Mouse (Mus musculus) lung, postnatal 0 days (tissue): ENCODE measurements around the gene Ankrd33.

ENCODE experiments used
- CTCF ChIP-seq: IDR thresholded peaks from 2 replicates; pipeline ENCODE4 v1.5.1; 2016; ENCODE audit warnings: antibody characterized with exemption, mild to moderate bottlenecking
- EP300 ChIP-seq: IDR thresholded peaks from 2 replicates; pipeline ENCODE4 v1.6.1; 2016; ENCODE audit warnings: antibody characterized with exemption, mild to moderate bottlenecking, control low read depth

DNA sequence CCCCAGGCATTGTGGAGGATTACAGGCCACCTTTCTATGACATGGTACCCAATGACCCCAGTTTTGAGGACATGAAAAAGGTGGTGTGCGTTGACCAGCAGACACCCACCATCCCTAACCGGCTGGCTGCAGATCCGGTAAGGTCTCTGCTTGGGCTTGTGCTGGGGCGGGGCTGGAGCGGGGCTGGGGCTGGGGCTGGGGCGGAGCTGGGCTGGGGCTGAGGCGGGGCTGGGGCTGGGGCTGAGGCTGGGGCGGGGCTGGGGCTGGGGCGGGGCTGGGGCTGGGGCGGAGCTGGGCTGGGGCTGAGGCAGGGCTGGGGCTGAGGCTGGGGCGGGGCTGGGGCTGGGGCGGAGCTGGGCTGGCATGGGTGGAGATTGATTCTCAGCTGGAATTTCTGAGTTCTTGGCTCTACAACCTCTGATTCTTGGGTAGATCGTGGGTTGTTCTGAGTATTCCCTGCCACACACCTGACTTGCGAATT, 25.5 kb downstream of the Ankrd33 start:
- TF ChIP-seq CTCF (no peak), EP300 (no peak)
